Mouse (Mus musculus) stomach, embryonic 15.5 days (tissue): Measurements from ENCODE around the gene Cpvl. TPM values are rescaled to one million over a fixed set of nuclear protein-coding genes. Genes with fewer than 3 reads are reported as not detected.

Experiments used
- ATAC-seq: fragments of 200-750 bp; cut with Nextera tagmentation; 2 replicates; pipeline ENCODE4 v1.8.0; 2017; ENCODE audit warnings: low read depth, moderate number of reproducible peaks, moderate TSS enrichment; ENCODE audit not compliant: insufficient read depth, low FRiP score
- H3K27ac ChIP-seq: fragments of 300-500 bp; sonication (generic); 2 replicates; pipeline ENCODE4 v1.5.1; 2015; ENCODE audit warnings: mild to moderate bottlenecking, inconsistent platforms
- H3K27me3 ChIP-seq: fragments of 300-500 bp; sonication (generic); replicated peaks from 2 replicates; pipeline ENCODE4 v1.6.1; 2015; ENCODE audit warnings: inconsistent platforms
- H3K36me3 ChIP-seq: fragments of 300-500 bp; sonication (generic); 2 replicates; pipeline ENCODE4 v1.6.1; 2015; ENCODE audit warnings: inconsistent platforms
- H3K4me1 ChIP-seq: fragments of 300-500 bp; sonication (generic); 2 replicates; pipeline ENCODE4 v1.6.1; 2015; ENCODE audit warnings: inconsistent platforms
- H3K4me2 ChIP-seq: fragments of 300-500 bp; sonication (generic); 2 replicates; pipeline ENCODE4 v1.6.1; 2015; ENCODE audit warnings: mild to moderate bottlenecking, inconsistent platforms
- H3K4me3 ChIP-seq: fragments of 300-500 bp; sonication (generic); replicated peaks from 2 replicates; pipeline ENCODE4 v1.5.1; 2015; ENCODE audit warnings: inconsistent platforms
- H3K9ac ChIP-seq: fragments of 300-500 bp; sonication (generic); 2 replicates; pipeline ENCODE4 v1.6.1; 2015; ENCODE audit warnings: inconsistent platforms
- H3K9me3 ChIP-seq: fragments of 300-500 bp; sonication (generic); 2 replicates; pipeline ENCODE4 v1.6.1; 2016; ENCODE audit warnings: inconsistent platforms
- WGBS: fragments of 180-500 bp; shearing (Covaris S2); methylation state at CpG from one replicate; pipeline ENCODE4 v1.1.7; 2015; 5-methylcytosine and 5-hydroxymethylcytosine counted together
- polyA plus RNA-seq: library from polyadenylated mRNA; unstranded; fragments of >200 nt; fragmentation: Nextera tagmentation; extraction: Ambion mirVana; gene quantifications from 2 replicates; pipeline ENCODE4 v1.2.1, GENCODE M21; 2015

The Cpvl gene
- polyA plus RNA-seq, 1 experiment from 2014 or later, result 0.19 TPM

DNA sequence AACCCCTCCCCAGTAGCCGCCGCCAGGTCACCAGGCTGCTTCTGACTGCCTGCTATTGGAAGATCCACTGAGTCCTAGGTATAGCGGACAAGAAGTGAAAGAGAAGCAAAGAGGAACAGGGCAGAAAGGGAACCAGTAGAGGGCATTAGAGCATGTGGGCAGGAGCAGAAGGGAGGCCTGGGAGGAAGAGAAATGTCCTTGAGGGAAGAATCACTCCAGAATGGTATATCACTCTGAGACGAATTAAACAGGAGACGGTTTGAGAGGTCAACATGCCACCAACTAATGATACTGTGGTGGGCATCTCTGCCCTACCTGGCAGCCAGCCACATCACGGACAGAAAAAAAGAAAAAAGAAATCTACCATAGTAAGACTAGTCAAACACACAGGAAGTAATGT is 9.9 kb downstream of the Cpvl start:
- Histone ChIP-seq H3K9me3 (no peaks in the 10 kb centered on the region), H3K27ac (no peak overlapping the region), H3K4me3 (no peak overlapping the region), H3K27me3 (no peaks in the 10 kb centered on the region), H3K9ac (no peak overlapping the region), H3K4me1 (peaks cover 4% of the 10 kb centered on the region; the same call in 1 of the 2 replicates), H3K36me3 (no peaks in the 10 kb centered on the region), H3K4me2 (no peak overlapping the region)
- 80% methylated on average over 6 of the region's 6 CpGs for WGBS
- no peak for ATAC-seq

DNA sequence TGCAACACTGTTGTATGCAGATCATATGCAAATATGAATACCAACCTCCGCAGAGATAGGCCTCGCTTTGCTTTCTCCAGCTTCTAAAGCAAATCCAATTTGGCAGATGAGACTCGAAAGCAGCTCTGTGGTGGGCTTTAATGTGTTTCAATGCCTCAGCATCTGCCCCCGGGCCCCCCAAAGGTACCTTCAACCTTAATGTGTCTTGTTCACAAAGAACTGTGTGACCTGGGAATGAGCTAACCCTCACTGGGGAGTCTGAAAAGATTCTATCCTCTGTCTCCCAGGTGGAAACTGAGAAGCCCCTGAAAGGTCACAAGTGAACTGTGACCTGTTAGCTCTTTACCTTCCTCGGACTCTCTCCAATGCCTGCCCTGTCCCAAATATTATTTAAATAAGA is 11.9 kb downstream of the Cpvl start:
- WGBS, result 67% methylated on average over 5 of the region's 5 CpGs
- Histone ChIP-seq H3K4me2 (no peak overlapping the region), H3K36me3 (no peaks in the 10 kb centered on the region), H3K9ac (no peak overlapping the region), H3K4me1 (peaks cover 4% of the 10 kb centered on the region; the same call in 1 of the 2 replicates), H3K4me3 (no peak overlapping the region), H3K27ac (no peak overlapping the region), H3K9me3 (no peaks in the 10 kb centered on the region), H3K27me3 (no peaks in the 10 kb centered on the region)
- ATAC-seq, result no peak

DNA sequence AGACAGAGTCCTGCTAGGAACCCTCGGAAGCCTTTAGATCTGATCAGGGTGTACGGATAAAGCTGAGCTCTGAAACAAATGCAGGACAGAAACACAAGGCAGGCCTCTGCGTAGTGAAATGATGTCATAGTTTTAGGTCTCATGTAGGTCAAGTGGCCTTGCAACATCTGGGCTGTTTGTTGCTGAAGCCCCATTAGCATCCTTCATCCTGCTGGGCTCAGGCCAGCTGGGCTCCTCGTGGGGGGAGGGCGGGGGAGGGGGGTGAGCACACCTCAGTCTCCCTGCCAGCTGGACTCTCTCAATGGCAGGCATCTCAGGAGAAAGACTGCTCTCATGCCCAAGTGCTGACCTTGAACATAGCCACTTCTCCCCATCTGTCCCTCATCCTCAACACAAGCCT is 12.6 kb downstream of the Cpvl start:
- Histone ChIP-seq H3K27me3 (no peaks in the 10 kb centered on the region), H3K36me3 (no peaks in the 10 kb centered on the region), H3K4me1 (peaks cover 4% of the 10 kb centered on the region; the same call in 1 of the 2 replicates), H3K27ac (no peak overlapping the region), H3K9ac (no peak overlapping the region), H3K9me3 (no peaks in the 10 kb centered on the region), H3K4me3 (no peak overlapping the region), H3K4me2 (no peak overlapping the region)
- 25% methylated on average over 5 of the region's 5 CpGs for WGBS
- no peak for ATAC-seq

GRCm38 (mm10) chr6:53963906-53964496 is 14.5 kb downstream of the Cpvl start:
- Histone ChIP-seq H3K27me3 (no peaks in the 10 kb centered on the region), H3K4me2 (no peak overlapping the region), H3K4me3 (no peak overlapping the region), H3K4me1 (peaks cover 4% of the 10 kb centered on the region; the same call in 1 of the 2 replicates), H3K9ac (no peak overlapping the region), H3K36me3 (no peaks in the 10 kb centered on the region), H3K9me3 (no peaks in the 10 kb centered on the region), H3K27ac (no peak overlapping the region)
- 75% methylated on average over 5 of the region's 5 CpGs for WGBS
- no peak for ATAC-seq

- Histone ChIP-seq H3K9me3 (no peaks in the 10 kb centered on the region), H3K36me3 (no peaks in the 10 kb centered on the region), H3K27ac (no peak overlapping the region), H3K4me1 (no peaks in the 10 kb centered on the region), H3K27me3 (no peaks in the 10 kb centered on the region), H3K4me2 (no peak overlapping the region), H3K4me3 (no peak overlapping the region), H3K9ac (no peak overlapping the region)
- WGBS, result 81% methylated on average over 1 of the region's 1 CpGs
- ATAC-seq, result no peak
Measured at GRCm38 (mm10) chr6:53962006-53962405, 16.5 kb downstream of the Cpvl start.

- H3K27ac ChIP-seq, result no peak overlapping the region
- H3K4me3 ChIP-seq, result no peak overlapping the region
- WGBS, result 73% methylated on average over 3 of the region's 3 CpGs
- H3K36me3 ChIP-seq, result no peaks in the 10 kb centered on the region
- H3K4me2 ChIP-seq, result no peak overlapping the region
- no peak overlapping the region for H3K9ac ChIP-seq
- no peaks in the 10 kb centered on the region for H3K9me3 ChIP-seq
- ATAC-seq, result no peak
- no peaks in the 10 kb centered on the region for H3K4me1 ChIP-seq
- H3K27me3 ChIP-seq, result no peaks in the 10 kb centered on the region
Measured at GRCm38 (mm10) chr6:53959826-53960225, 18.6 kb downstream of the Cpvl start.

- no peak overlapping the region for H3K4me3 ChIP-seq
- ATAC-seq, result no peak
- 14% methylated on average over 7 of the region's 7 CpGs for WGBS
Measured at GRCm38 (mm10) chr6:53958321-53958720, 20.1 kb downstream of the Cpvl start.

DNA sequence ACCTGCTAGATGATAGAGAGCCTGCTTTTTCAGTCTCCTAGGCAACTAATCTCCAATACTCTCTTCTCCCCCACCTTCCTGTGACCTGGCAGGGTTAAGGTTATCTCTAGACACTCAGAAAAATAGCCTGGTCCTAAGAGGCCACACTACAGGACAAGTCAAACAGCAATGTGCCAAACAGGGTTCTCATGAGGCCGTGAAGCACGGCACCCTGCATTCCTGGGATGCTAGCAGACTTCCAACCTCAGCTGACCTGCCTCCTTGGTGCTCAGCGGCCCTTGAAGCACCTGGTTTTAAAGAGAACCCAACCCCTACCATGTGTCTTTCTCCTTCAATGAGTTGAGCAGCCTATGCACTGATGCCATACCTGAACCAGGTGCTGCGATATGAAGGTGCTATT is 22.0 kb downstream of the Cpvl start:
- Histone ChIP-seq H3K4me3 (no peak overlapping the region), H3K36me3 (no peaks in the 10 kb centered on the region), H3K9me3 (no peaks in the 10 kb centered on the region), H3K4me2 (no peak overlapping the region), H3K4me1 (peaks cover 4% of the 10 kb centered on the region; the same call in 1 of the 2 replicates), H3K27ac (no peak overlapping the region), H3K9ac (no peak overlapping the region), H3K27me3 (no peaks in the 10 kb centered on the region)
- WGBS, result 58% methylated on average over 4 of the region's 4 CpGs
- no peak for ATAC-seq

More at GRCm38 (mm10) chr6:53958321-53958720, 20.1 kb downstream of the Cpvl start:
- H3K9ac ChIP-seq, result no peak overlapping the region
- no peaks in the 10 kb centered on the region for H3K9me3 ChIP-seq
- 0 out of 2 replicates have a peak, but pooled peaks cover 3% of the 10 kb centered on the region for H3K4me1 ChIP-seq
- H3K27ac ChIP-seq, result no peak overlapping the region
- H3K4me2 ChIP-seq, result peak overlapping the region; percentile 17
- no peaks in the 10 kb centered on the region for H3K36me3 ChIP-seq
- no peaks in the 10 kb centered on the region for H3K27me3 ChIP-seq

GRCm38 (mm10) chr6:53955846-53956245 is 22.6 kb downstream of the Cpvl start:
- no peak overlapping the region for H3K27ac ChIP-seq
- no peak overlapping the region for H3K9ac ChIP-seq
- H3K27me3 ChIP-seq, result no peaks in the 10 kb centered on the region
- no peaks in the 10 kb centered on the region for H3K36me3 ChIP-seq
- no peak overlapping the region for H3K4me2 ChIP-seq
- H3K4me3 ChIP-seq, result no peak overlapping the region
- H3K9me3 ChIP-seq, result no peaks in the 10 kb centered on the region
- no peak for ATAC-seq
- H3K4me1 ChIP-seq, result peaks cover 10% of the 10 kb centered on the region; the same call in 1 of the 2 replicates
- 76% methylated on average over 2 of the region's 2 CpGs for WGBS

GRCm38 (mm10) chr6:53955271-53955670 is 23.2 kb downstream of the Cpvl start:
- H3K4me3 ChIP-seq, result no peak overlapping the region
- no peak overlapping the region for H3K27ac ChIP-seq
- H3K27me3 ChIP-seq, result no peaks in the 10 kb centered on the region
- no peak for ATAC-seq
- no peaks in the 10 kb centered on the region for H3K9me3 ChIP-seq
- no peak overlapping the region for H3K9ac ChIP-seq
- no peaks in the 10 kb centered on the region for H3K36me3 ChIP-seq
- no peak overlapping the region for H3K4me2 ChIP-seq
- peaks cover 14% of the 10 kb centered on the region for H3K4me1 ChIP-seq
- 65% methylated on average over 6 of the region's 6 CpGs for WGBS

DNA sequence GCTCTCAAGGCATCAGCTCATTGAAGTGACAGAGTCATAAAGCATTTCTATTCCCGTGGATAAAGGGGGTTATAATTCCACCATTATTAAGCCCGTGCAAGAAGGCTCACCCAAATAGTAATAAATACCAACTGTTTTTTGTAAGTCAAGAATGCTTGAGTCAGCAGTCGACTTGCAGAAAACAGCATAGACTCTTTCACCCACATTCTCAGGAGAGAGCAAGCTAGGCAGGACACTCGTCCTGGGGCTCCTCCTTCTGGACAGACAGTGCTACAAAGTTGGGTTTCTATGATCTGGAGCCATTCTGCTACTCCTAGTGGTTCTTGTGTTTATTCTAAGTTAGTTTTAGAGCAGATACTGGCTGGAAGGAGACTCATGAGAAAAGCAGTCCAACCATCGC is 24.4 kb downstream of the Cpvl start:
- ATAC-seq, result no peak
- Histone ChIP-seq H3K4me3 (no peak overlapping the region), H3K27me3 (no peaks in the 10 kb centered on the region), H3K4me1 (peaks cover 20% of the 10 kb centered on the region), H3K27ac (no peak overlapping the region), H3K9ac (no peak overlapping the region), H3K4me2 (no peak overlapping the region), H3K9me3 (no peaks in the 10 kb centered on the region), H3K36me3 (no peaks in the 10 kb centered on the region)
- 24% methylated on average over 5 of the region's 5 CpGs for WGBS

DNA sequence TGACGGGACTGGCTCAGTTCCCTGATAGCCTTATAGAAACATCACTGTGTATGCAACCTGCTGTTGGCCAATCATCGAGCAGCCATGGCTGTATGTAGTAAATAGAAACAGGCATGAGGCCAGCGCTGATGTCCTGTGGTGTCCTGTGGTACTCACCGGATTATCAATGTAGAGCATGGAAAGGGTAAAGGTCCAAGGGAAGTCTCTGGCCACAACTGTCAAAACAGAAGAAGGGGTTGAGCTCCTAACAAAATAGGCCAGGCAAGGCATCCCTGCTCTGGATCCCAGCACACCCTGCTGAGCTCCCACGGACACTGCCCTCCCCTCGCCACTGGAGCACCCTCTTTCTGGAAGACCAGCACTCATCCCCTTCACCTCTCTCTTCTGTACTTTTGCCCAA is 25.1 kb downstream of the Cpvl start:
- H3K36me3 ChIP-seq, result no peaks in the 10 kb centered on the region
- H3K27ac ChIP-seq, result no peak overlapping the region
- H3K4me1 ChIP-seq, result peaks cover 20% of the 10 kb centered on the region
- no peak overlapping the region for H3K9ac ChIP-seq
- WGBS, result 86% methylated on average over 6 of the region's 6 CpGs
- ATAC-seq, result no peak
- no peaks in the 10 kb centered on the region for H3K9me3 ChIP-seq
- no peaks in the 10 kb centered on the region for H3K27me3 ChIP-seq
- H3K4me3 ChIP-seq, result no peak overlapping the region
- no peak overlapping the region for H3K4me2 ChIP-seq

DNA sequence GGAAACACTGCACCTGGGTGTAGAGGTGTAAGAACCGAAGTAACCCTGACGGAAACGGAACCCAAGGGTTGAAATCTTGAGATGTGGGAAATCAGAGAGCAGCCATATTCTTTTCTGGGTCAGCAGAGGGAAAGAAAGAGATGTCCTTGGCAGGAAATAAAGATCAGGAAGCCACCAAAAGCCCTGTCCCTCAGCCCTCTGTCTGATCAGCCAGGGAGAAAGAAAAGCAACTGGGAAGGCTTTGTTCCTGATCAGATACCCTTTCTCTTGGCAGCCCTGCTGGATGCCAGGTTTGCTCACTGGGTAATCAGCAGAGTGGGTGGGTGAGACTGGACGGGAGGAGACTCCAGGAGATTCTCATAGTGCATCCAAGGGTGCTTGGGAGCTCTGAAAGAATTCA is 27.1 kb downstream of the Cpvl start:
- Histone ChIP-seq H3K27ac (peak overlapping the region; percentile 60), H3K9ac (no peak overlapping the region), H3K9me3 (no peaks in the 10 kb centered on the region), H3K4me3 (no peak overlapping the region), H3K4me2 (no peak overlapping the region), H3K4me1 (peaks cover 20% of the 10 kb centered on the region), H3K36me3 (no peaks in the 10 kb centered on the region), H3K27me3 (no peaks in the 10 kb centered on the region)
- ATAC-seq, result no peak
- 67% methylated on average over 4 of the region's 4 CpGs for WGBS
